Mouse (Mus musculus): Measurements from ENCODE around the gene Fam107b. TPM values are rescaled to one million over a fixed set of nuclear protein-coding genes. Genes with fewer than 3 reads are reported as not detected.

Gene Fam107b
- polyA plus RNA-seq, 1 experiment from 2014 or later = 65.8 TPM

- Histone ChIP-seq H3K27me3 (ENCODE audit: control insufficient read depth, insufficient read depth, low read length) (no peaks in the 10 kb centered on the region), H3K27ac (ENCODE audit: low read depth, low read length) (no peak overlapping the region), H3K9ac (ENCODE audit: low read depth, low read length) (no peak overlapping the region), H3K9me3 (ENCODE audit: control insufficient read depth, low read length) (no peaks in the 10 kb centered on the region), H3K4me3 (ENCODE audit: low read depth, low read length) (no peak overlapping the region), H3K36me3 (ENCODE audit: control insufficient read depth, insufficient read depth, low read length) (no peaks in the 10 kb centered on the region), H3K4me1 (replicated peaks; ENCODE audit: control insufficient read depth, insufficient read depth, low read length) (no peaks in the 10 kb centered on the region), H3K4me2 (replicated peaks; ENCODE audit: low read depth, low read length) (no peak overlapping the region)
- no peak for ATAC-seq (ENCODE audit: low FRiP score)
- 58% methylated on average over 2 of the region's 2 CpGs for WGBS
- no peak for DNase-seq (ENCODE audit: low spot score)
These were observed 200.1 kb downstream of the Fam107b start for GRCm38 (mm10) chr2:3770383-3770782.

- Histone ChIP-seq H3K9ac (ENCODE audit: low read depth, low read length) (no peak overlapping the region), H3K27me3 (ENCODE audit: control insufficient read depth, insufficient read depth, low read length) (no peaks in the 10 kb centered on the region), H3K9me3 (ENCODE audit: control insufficient read depth, low read length) (no peaks in the 10 kb centered on the region), H3K27ac (ENCODE audit: low read depth, low read length) (no peak overlapping the region), H3K4me3 (ENCODE audit: low read depth, low read length) (no peak overlapping the region), H3K4me1 (replicated peaks; ENCODE audit: control insufficient read depth, insufficient read depth, low read length) (no peaks in the 10 kb centered on the region), H3K4me2 (replicated peaks; ENCODE audit: low read depth, low read length) (no peak overlapping the region), H3K36me3 (ENCODE audit: control insufficient read depth, insufficient read depth, low read length) (no peaks in the 10 kb centered on the region)
- ATAC-seq (ENCODE audit: low FRiP score) (no peak), DNase-seq (ENCODE audit: low spot score) (no peak)
- WGBS = 94% methylated on average over 6 of the region's 6 CpGs
These were observed 201.2 kb downstream of the Fam107b start for GRCm38 (mm10) chr2:3771483-3771882.

GRCm38 (mm10) chr2:3773089-3773488, 202.8 kb downstream of the Fam107b start:
- 63% methylated on average over 4 of the region's 4 CpGs for WGBS
- H3K27ac ChIP-seq (ENCODE audit: low read depth, low read length) = no peak overlapping the region
- no peaks in the 10 kb centered on the region for H3K36me3 ChIP-seq (ENCODE audit: control insufficient read depth, insufficient read depth, low read length)
- H3K4me1 ChIP-seq (replicated peaks; ENCODE audit: control insufficient read depth, insufficient read depth, low read length) = no peaks in the 10 kb centered on the region
- H3K27me3 ChIP-seq (ENCODE audit: control insufficient read depth, insufficient read depth, low read length) = no peaks in the 10 kb centered on the region
- no peak overlapping the region for H3K4me2 ChIP-seq (replicated peaks; ENCODE audit: low read depth, low read length)
- no peak overlapping the region for H3K9ac ChIP-seq (ENCODE audit: low read depth, low read length)
- DNase-seq (ENCODE audit: low spot score) (no peak), ATAC-seq (ENCODE audit: low FRiP score) (no peak)
- no peak overlapping the region for H3K4me3 ChIP-seq (ENCODE audit: low read depth, low read length)
- no peaks in the 10 kb centered on the region for H3K9me3 ChIP-seq (ENCODE audit: control insufficient read depth, low read length)

GRCm38 (mm10) chr2:3775569-3775968, 205.3 kb downstream of the Fam107b start:
- ATAC-seq (ENCODE audit: low FRiP score) = no peak

GRCm38 (mm10) chr2:3776045-3776444, 205.8 kb downstream of the Fam107b start:
- H3K4me1 ChIP-seq (replicated peaks; ENCODE audit: control insufficient read depth, insufficient read depth, low read length) = no peaks in the 10 kb centered on the region
- no peaks in the 10 kb centered on the region for H3K9me3 ChIP-seq (ENCODE audit: control insufficient read depth, low read length)
- no peaks in the 10 kb centered on the region for H3K36me3 ChIP-seq (ENCODE audit: control insufficient read depth, insufficient read depth, low read length)
- ATAC-seq (ENCODE audit: low FRiP score) (no peak), DNase-seq (ENCODE audit: low spot score) (no peak)
- no peaks in the 10 kb centered on the region for H3K27me3 ChIP-seq (ENCODE audit: control insufficient read depth, insufficient read depth, low read length)
- H3K9ac ChIP-seq (ENCODE audit: low read depth, low read length) = no peak overlapping the region
- no peak overlapping the region for H3K4me2 ChIP-seq (replicated peaks; ENCODE audit: low read depth, low read length)
- H3K27ac ChIP-seq (ENCODE audit: low read depth, low read length) = no peak overlapping the region
- no peak overlapping the region for H3K4me3 ChIP-seq (ENCODE audit: low read depth, low read length)

More at GRCm38 (mm10) chr2:3775569-3775968, 205.3 kb downstream of the Fam107b start:
- H3K4me2 ChIP-seq (replicated peaks; ENCODE audit: low read depth, low read length) = no peak overlapping the region
- no peaks in the 10 kb centered on the region for H3K9me3 ChIP-seq (ENCODE audit: control insufficient read depth, low read length)
- H3K4me3 ChIP-seq (ENCODE audit: low read depth, low read length) = no peak overlapping the region
- H3K9ac ChIP-seq (ENCODE audit: low read depth, low read length) = no peak overlapping the region
- H3K27me3 ChIP-seq (ENCODE audit: control insufficient read depth, insufficient read depth, low read length) = no peaks in the 10 kb centered on the region
- DNase-seq (ENCODE audit: low spot score) = no peak
- H3K4me1 ChIP-seq (replicated peaks; ENCODE audit: control insufficient read depth, insufficient read depth, low read length) = no peaks in the 10 kb centered on the region
- no peaks in the 10 kb centered on the region for H3K36me3 ChIP-seq (ENCODE audit: control insufficient read depth, insufficient read depth, low read length)
- WGBS = 92% methylated on average over 3 of the region's 3 CpGs
- no peak overlapping the region for H3K27ac ChIP-seq (ENCODE audit: low read depth, low read length)

- H3K4me2 ChIP-seq (replicated peaks; ENCODE audit: low read depth, low read length) = no peak overlapping the region
- WGBS = 91% methylated on average over 6 of the region's 6 CpGs
- DNase-seq (ENCODE audit: low spot score) (no peak), ATAC-seq (ENCODE audit: low FRiP score) (no peak)
- H3K4me1 ChIP-seq (replicated peaks; ENCODE audit: control insufficient read depth, insufficient read depth, low read length) = no peaks in the 10 kb centered on the region
- no peaks in the 10 kb centered on the region for H3K36me3 ChIP-seq (ENCODE audit: control insufficient read depth, insufficient read depth, low read length)
- no peak overlapping the region for H3K4me3 ChIP-seq (ENCODE audit: low read depth, low read length)
- H3K9me3 ChIP-seq (ENCODE audit: control insufficient read depth, low read length) = no peaks in the 10 kb centered on the region
- H3K27me3 ChIP-seq (ENCODE audit: control insufficient read depth, insufficient read depth, low read length) = no peaks in the 10 kb centered on the region
- no peak overlapping the region for H3K9ac ChIP-seq (ENCODE audit: low read depth, low read length)
- no peak overlapping the region for H3K27ac ChIP-seq (ENCODE audit: low read depth, low read length)
These were observed 207.4 kb downstream of the Fam107b start for GRCm38 (mm10) chr2:3777696-3778095.

GRCm38 (mm10) chr2:3785546-3785945, 215.3 kb downstream of the Fam107b start:
- H3K4me1 ChIP-seq (replicated peaks; ENCODE audit: control insufficient read depth, insufficient read depth, low read length) = no peaks in the 10 kb centered on the region
- no peaks in the 10 kb centered on the region for H3K36me3 ChIP-seq (ENCODE audit: control insufficient read depth, insufficient read depth, low read length)
- DNase-seq (ENCODE audit: low spot score) (no peak), ATAC-seq (ENCODE audit: low FRiP score) (no peak)
- H3K9ac ChIP-seq (ENCODE audit: low read depth, low read length) = no peak overlapping the region
- H3K4me3 ChIP-seq (ENCODE audit: low read depth, low read length) = no peak overlapping the region
- 92% methylated on average over 8 of the region's 8 CpGs for WGBS
- H3K27me3 ChIP-seq (ENCODE audit: control insufficient read depth, insufficient read depth, low read length) = no peaks in the 10 kb centered on the region
- no peaks in the 10 kb centered on the region for H3K9me3 ChIP-seq (ENCODE audit: control insufficient read depth, low read length)
- H3K4me2 ChIP-seq (replicated peaks; ENCODE audit: low read depth, low read length) = no peak overlapping the region
- H3K27ac ChIP-seq (ENCODE audit: low read depth, low read length) = no peak overlapping the region

- H3K9ac ChIP-seq (ENCODE audit: low read depth, low read length) = no peak overlapping the region
- DNase-seq (ENCODE audit: low spot score) (no peak), ATAC-seq (ENCODE audit: low FRiP score) (no peak)
- H3K4me3 ChIP-seq (ENCODE audit: low read depth, low read length) = no peak overlapping the region
- H3K4me2 ChIP-seq (replicated peaks; ENCODE audit: low read depth, low read length) = no peak overlapping the region
- H3K9me3 ChIP-seq (ENCODE audit: control insufficient read depth, low read length) = no peaks in the 10 kb centered on the region
- H3K36me3 ChIP-seq (ENCODE audit: control insufficient read depth, insufficient read depth, low read length) = no peaks in the 10 kb centered on the region
- no peaks in the 10 kb centered on the region for H3K27me3 ChIP-seq (ENCODE audit: control insufficient read depth, insufficient read depth, low read length)
- no peaks in the 10 kb centered on the region for H3K4me1 ChIP-seq (replicated peaks; ENCODE audit: control insufficient read depth, insufficient read depth, low read length)
- no peak overlapping the region for H3K27ac ChIP-seq (ENCODE audit: low read depth, low read length)
These were observed 217.6 kb downstream of the Fam107b start for GRCm38 (mm10) chr2:3787752-3788423.

GRCm38 (mm10) chr2:3788424-3788786, 218.1 kb downstream of the Fam107b start:
- ATAC-seq (ENCODE audit: low FRiP score) (no peak), DNase-seq (ENCODE audit: low spot score) (no peak)
- Histone ChIP-seq H3K9ac (ENCODE audit: low read depth, low read length) (no peak overlapping the region), H3K4me1 (replicated peaks; ENCODE audit: control insufficient read depth, insufficient read depth, low read length) (no peaks in the 10 kb centered on the region), H3K36me3 (ENCODE audit: control insufficient read depth, insufficient read depth, low read length) (no peaks in the 10 kb centered on the region), H3K4me2 (replicated peaks; ENCODE audit: low read depth, low read length) (no peak overlapping the region), H3K27me3 (ENCODE audit: control insufficient read depth, insufficient read depth, low read length) (no peaks in the 10 kb centered on the region), H3K9me3 (ENCODE audit: control insufficient read depth, low read length) (no peaks in the 10 kb centered on the region), H3K4me3 (ENCODE audit: low read depth, low read length) (no peak overlapping the region), H3K27ac (ENCODE audit: low read depth, low read length) (no peak overlapping the region)
- 71% methylated on average over 3 of the region's 3 CpGs for WGBS

All from hindbrain, embryonic 11.5 days (tissue).